Mouse (Mus musculus): ENCODE measurements around the gene Lbx1.

DNA sequence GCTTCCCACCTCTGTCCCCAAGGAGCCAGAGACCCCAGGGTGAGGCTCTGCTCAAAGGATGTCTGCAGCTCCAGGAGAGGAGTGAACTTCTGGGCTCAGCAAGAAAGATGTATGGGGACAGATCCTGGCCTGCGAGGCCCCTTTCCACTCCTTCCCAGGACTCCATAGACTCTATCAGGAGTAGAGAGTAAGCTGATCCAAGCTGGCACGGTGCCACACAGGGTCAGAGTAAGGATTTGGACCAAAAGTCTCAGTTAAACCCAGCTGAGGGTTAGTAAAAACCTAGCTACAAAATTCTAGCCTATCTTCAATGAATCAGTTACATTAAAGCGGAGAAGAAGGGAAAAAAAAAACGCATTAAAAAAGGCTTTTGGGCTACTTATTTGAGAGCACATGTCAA, 40.6 kb upstream of the Lbx1 start:
- TF ChIP-seq CTCF (IDR thresholded peaks at IDR 0.05; ENCODE audit: extremely low read depth, insufficient read depth, insufficient read length, insufficient replicate concordance) (no peak), POLR2A (IDR thresholded peaks at IDR 0.05; ENCODE audit: low read depth, low read length) (no peak)
